Mouse (Mus musculus) spleen, postnatal 36 days (tissue): Measurements from ENCODE around the gene Npr2.

Experiments used
- DNase-seq, 2 experiments: peaks; one replicate each; pipeline ENCODE4 v3.0.0; 2022; ENCODE audit warnings: low spot score in 2 of 2, mixed read lengths in 1 of 2

Gene Npr2

GRCm38 (mm10) chr4:43672070-43672469 is 40.3 kb downstream of the Npr2 start:
- DNase-seq: peak; percentile 60 to 78

- no peak for DNase-seq
Measured at GRCm38 (mm10) chr4:43673703-43674102, 42.0 kb downstream of the Npr2 start.

- DNase-seq: no peak
Measured at GRCm38 (mm10) chr4:43674974-43675373, 43.2 kb downstream of the Npr2 start.

DNA sequence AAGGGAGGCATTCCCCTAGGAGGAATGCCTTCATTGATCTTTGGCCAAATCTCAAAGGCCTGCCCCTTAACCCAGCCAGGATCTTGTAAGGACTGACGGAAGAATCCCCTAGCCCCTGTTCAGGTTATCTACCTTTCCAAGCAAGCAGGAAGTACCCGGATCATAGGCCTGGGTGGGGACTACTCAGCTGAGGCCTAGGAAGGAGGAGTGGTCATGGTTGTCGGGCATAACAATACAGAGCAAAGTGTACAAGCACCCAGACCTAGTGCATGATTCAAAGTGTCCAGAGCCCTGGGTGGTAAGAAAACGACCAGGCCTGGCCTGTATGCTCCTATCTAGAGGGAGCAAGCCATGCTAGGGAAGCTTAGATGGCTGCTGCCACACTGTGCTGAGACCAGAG is 43.9 kb downstream of the Npr2 start:
- DNase-seq: no peak

DNA sequence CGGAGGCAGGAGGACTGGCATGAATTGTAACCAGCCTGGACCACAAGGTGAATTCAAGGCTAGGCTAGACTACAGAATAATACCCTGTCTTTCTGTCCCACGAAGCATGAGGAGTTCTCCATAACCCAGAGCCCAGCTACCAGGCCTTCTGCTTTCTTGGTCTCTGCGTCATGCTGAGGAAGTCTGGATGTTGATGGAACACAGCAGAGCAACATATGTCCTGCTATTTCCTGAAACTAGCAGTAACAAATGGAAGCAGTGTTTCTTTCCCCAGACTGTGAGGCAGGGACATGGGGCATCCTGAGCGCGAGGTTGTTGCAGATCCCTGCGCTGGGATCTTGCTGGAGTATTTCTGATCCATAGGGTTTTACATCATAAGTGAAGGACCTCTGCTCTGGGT is 46.8 kb downstream of the Npr2 start:
- DNase-seq: no peak

GRCm38 (mm10) chr4:43679416-43680043 is 47.8 kb downstream of the Npr2 start:
- DNase-seq: no peak

DNA sequence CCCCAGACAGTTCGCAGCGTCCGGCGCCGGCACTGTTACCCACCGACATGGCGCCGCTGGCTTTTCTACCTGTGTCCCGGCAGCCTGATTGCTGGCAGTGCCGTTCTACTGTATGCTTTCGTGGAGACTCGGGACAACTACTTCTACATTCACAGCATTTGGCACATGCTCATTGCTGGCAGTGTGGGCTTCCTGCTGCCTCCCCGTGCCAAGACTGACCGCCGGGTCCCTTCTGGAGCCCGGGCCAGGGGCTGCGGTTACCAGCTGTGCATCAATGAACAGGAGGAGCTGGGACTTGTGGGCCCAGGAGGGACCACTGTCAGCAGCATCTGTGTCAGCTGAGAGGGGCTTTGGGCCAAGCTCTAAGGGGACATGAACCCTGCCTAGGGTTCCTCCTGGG is 58.3 kb downstream of the Npr2 start:
- DNase-seq: no peak

DNA sequence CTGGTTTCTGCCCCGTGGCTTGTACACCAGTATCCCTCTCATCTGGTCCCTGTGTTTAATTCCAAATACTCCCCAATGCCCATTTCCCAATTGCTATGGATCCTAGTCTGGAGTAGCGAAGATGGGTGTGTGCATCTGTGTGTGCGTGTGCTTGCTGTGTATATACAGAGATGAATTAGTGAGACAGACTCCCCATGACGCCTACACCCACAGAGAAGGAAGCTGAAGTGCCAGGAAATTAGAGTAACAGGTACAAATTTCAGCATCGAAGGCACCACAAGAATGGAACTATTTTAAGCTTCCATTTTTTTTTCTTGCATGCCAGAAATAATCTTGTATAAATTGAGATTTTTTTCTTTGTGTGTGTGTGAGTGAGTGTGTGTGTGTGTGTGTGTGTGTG is 59.3 kb downstream of the Npr2 start:
- no peak for DNase-seq

GRCm38 (mm10) chr4:43693806-43694241 is 62.1 kb downstream of the Npr2 start:
- no peak for DNase-seq

DNA sequence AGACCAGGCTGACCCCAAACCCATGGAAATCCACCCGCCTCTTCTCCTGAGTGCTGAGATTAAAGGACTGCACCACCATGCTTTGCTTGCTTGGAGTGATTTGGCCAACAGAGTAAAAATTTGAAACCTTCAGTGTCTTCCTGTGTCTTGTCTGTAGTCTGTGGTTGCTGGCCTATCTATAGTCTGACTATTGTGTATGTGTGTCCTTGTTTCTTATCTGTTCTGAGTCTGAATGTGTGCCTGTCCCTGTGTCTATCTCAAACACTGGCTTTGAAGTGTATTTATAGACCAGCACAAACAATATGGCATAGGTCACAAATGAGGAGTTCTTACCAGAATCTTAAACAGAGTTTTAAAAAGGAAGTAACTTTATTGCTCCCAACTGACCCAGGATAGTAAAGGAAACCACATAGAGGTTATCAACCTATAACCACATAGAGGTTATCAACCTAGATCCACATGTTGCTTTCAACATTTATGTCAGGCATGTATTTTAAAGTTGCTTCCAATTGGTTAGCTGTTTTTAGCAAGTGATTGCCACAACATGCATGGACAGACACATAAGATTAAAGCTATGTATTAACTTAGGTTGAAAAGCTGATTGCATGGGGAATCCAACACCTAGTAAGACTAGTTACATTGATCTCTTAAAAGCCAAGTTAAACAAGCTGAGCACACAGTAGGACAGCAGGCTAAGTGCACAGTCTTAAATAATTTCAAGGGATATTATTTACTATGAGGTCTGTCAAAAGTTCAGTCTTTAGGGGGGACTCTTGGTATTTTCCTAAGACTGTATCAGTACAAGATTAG is 62.9 kb downstream of the Npr2 start:
- no peak for DNase-seq

- no peak for DNase-seq
Measured at GRCm38 (mm10) chr4:43695249-43695671, 63.5 kb downstream of the Npr2 start.

DNA sequence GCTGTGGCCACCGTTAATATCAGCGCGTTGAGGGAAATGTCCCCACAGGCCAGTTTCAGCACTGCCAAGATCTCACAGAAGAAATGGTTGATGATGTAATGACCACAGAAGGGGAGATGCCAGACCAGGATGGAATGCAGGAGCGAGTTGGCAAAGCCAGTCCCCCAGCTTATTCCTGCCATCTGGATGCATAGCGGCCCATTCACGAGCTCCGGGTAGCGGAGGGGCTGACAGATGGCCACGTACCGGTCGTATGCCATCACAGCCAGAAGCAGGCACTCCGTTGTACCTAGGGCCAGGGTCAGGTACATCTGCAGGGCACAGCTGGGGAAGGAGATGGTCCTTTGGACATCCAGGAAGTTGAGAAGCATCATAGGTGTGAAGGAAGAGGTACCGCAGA is 64.8 kb downstream of the Npr2 start:
- DNase-seq: no peak

DNA sequence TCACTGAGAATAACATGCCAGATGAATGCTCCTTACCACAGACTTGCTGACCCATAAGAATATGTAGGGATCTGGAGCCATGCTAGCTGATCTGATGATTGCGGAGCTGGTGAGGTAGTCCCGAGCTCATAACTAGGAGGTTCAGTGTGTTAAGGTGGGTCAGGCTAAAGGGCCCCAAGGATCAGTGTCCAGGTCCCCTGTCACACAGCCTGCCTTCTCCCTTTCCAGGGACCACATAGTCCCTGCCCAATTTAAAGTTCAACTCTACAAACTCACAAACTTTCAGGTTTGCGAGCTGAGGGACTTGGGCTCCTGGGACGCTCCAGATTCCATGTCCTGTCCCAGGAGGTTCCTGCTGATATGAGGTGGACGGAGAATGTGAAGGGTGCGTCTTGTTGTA is 69.0 kb downstream of the Npr2 start, which contains the start of gene Olfr70:
Olfr70 (minus strand) TSS at position 101 of the 400 bp plus-strand sequence.
- DNase-seq: no peak
